Mouse (Mus musculus) T-helper 1 cell (primary cell): ENCODE results near the gene Ehd3.

Experiments
- in situ Hi-C: fragments of 300-600 bp; cut with MboI, MseI; formaldehyde crosslinking; loops from one replicate; pipeline ENCODE4 v1.15.1; 2025; ENCODE audit warnings: high pct_unique_total_duplicates

The Ehd3 gene

DNA sequence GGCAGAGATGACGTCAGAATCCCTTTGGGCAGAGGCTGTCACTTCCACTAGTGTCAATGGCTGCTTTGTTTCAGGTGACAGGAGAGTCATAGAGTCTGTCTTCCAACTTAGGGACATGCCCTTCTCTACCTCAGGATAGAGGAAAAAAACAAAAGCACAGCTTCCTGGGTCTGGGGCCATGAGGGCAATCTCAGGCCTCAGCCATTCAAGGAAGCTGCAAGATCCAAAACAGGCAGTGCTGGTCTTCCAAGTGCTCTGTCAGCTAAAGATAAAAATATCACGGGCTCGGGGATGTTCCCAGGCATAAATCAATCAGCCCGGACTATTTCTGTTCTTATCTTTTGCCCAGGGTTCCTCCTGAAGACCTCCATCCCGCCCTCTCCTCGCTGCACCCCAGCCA lies 77.4 kb downstream of the Ehd3 start:
- in situ Hi-C loops, result loop anchor here (5.0 kb wide), 3 partner anchors 139 to 574 kb away; no protein-coding TSS in a partner anchor
